Mouse (Mus musculus): ENCODE data around the gene 2410002F23Rik. TPM values are rescaled to one million over a fixed set of nuclear protein-coding genes. Genes with fewer than 3 reads are reported as not detected.

2410002F23Rik gene
- polyA plus RNA-seq, 1 experiment from 2014 or later, result 136 TPM

Other genes with a start within 250 kb of the 2410002F23Rik start
- gene Klk1b26, start 234.6 kb upstream of the 2410002F23Rik start, polyA plus RNA-seq (2016; fragmentation: Nextera tagmentation; extraction: Ambion mirVana), result not detected in 2 replicates
- gene Klk1b27, start 194.4 kb upstream of the 2410002F23Rik start, polyA plus RNA-seq (2016; fragmentation: Nextera tagmentation; extraction: Ambion mirVana), result not detected in 2 replicates
- not detected in 2 replicates for gene Klk1b21, start 144.4 kb upstream of the 2410002F23Rik start, polyA plus RNA-seq (2016; fragmentation: Nextera tagmentation; extraction: Ambion mirVana)
- not detected in 2 replicates for gene Klk1b22, start 134.0 kb upstream of the 2410002F23Rik start, polyA plus RNA-seq (2016; fragmentation: Nextera tagmentation; extraction: Ambion mirVana)
- gene Klk1b16, start 110.0 kb upstream of the 2410002F23Rik start, polyA plus RNA-seq (2016; fragmentation: Nextera tagmentation; extraction: Ambion mirVana), result not detected in 2 replicates
- not detected in 2 replicates for gene Klk1b24, start 58.5 kb upstream of the 2410002F23Rik start, polyA plus RNA-seq (2016; fragmentation: Nextera tagmentation; extraction: Ambion mirVana)
- not detected in 2 replicates for gene Klk1b3, start 48.5 kb upstream of the 2410002F23Rik start, polyA plus RNA-seq (2016; fragmentation: Nextera tagmentation; extraction: Ambion mirVana)
- gene Klk1b4, start 39.3 kb upstream of the 2410002F23Rik start, polyA plus RNA-seq (2016; fragmentation: Nextera tagmentation; extraction: Ambion mirVana), result not detected in 2 replicates
- gene Klk1b5, start 30.8 kb upstream of the 2410002F23Rik start, polyA plus RNA-seq (2016; fragmentation: Nextera tagmentation; extraction: Ambion mirVana), result not detected in 2 replicates
- 0.30 TPM in 1 of 2 replicates, not detected in the other for gene Klk1, start 21.4 kb upstream of the 2410002F23Rik start, polyA plus RNA-seq (2016; fragmentation: Nextera tagmentation; extraction: Ambion mirVana)
- not detected in 2 replicates for gene Gm36864, start 10.5 kb upstream of the 2410002F23Rik start, polyA plus RNA-seq (2016; fragmentation: Nextera tagmentation; extraction: Ambion mirVana)
- gene 1700028J19Rik, start within 50 bp of the 2410002F23Rik start, polyA plus RNA-seq (2016; fragmentation: Nextera tagmentation; extraction: Ambion mirVana), result 0.87 and 0.88 TPM in 2 replicates
- not detected in 2 replicates for gene Acp4, start 10.7 kb downstream of the 2410002F23Rik start, polyA plus RNA-seq (2016; fragmentation: Nextera tagmentation; extraction: Ambion mirVana)
- gene Gm15517, start 14.7 kb downstream of the 2410002F23Rik start, polyA plus RNA-seq (2016; fragmentation: Nextera tagmentation; extraction: Ambion mirVana), result not detected in 2 replicates
- 0.60 and 1.2 TPM in 2 replicates for gene Clec11a, start 60.2 kb downstream of the 2410002F23Rik start, polyA plus RNA-seq (2016; fragmentation: Nextera tagmentation; extraction: Ambion mirVana)
- 0.47 and 0.84 TPM in 2 replicates for gene Shank1, start 63.5 kb downstream of the 2410002F23Rik start, polyA plus RNA-seq (2016; fragmentation: Nextera tagmentation; extraction: Ambion mirVana)
- gene Syt3, start 137.4 kb downstream of the 2410002F23Rik start, polyA plus RNA-seq (2016; fragmentation: Nextera tagmentation; extraction: Ambion mirVana), result 0.74 and 0.78 TPM in 2 replicates
- gene 1700008O03Rik, start 139.1 kb downstream of the 2410002F23Rik start, polyA plus RNA-seq (2016; fragmentation: Nextera tagmentation; extraction: Ambion mirVana), result 0.49 and 0.83 TPM in 2 replicates
- gene Lrrc4b, start 182.3 kb downstream of the 2410002F23Rik start, polyA plus RNA-seq (2016; fragmentation: Nextera tagmentation; extraction: Ambion mirVana), result 1.2 and 1.7 TPM in 2 replicates
- 0.83 and 1.8 TPM in 2 replicates for gene Aspdh, start 218.7 kb downstream of the 2410002F23Rik start, polyA plus RNA-seq (2016; fragmentation: Nextera tagmentation; extraction: Ambion mirVana)
- 158 and 196 TPM in 2 replicates for gene Josd2, start 221.3 kb downstream of the 2410002F23Rik start, polyA plus RNA-seq (2016; fragmentation: Nextera tagmentation; extraction: Ambion mirVana)
- gene Emc10, start 249.8 kb downstream of the 2410002F23Rik start, polyA plus RNA-seq (2016; fragmentation: Nextera tagmentation; extraction: Ambion mirVana), result 92.2 and 95.7 TPM in 2 replicates
- 9.3 and 11.1 TPM in 2 replicates for gene Fam71e1, start 249.9 kb downstream of the 2410002F23Rik start, polyA plus RNA-seq (2016; fragmentation: Nextera tagmentation; extraction: Ambion mirVana)

Data from heart, embryonic 10.5 days (tissue).